Mouse (Mus musculus) olfactory bulb, adult 2 months (tissue): ENCODE results near the gene Cyp4f15.

Experiments used
- CTCF ChIP-seq: fragments of 200-500 bp; IDR thresholded peaks from 2 replicates; pipeline ENCODE4 v1.5.1; 2012; ENCODE audit warnings: low read depth, mild to moderate bottlenecking, low read length, moderate library complexity; ENCODE audit not compliant: insufficient read depth
- POLR2A ChIP-seq: fragments of 200-500 bp; IDR thresholded peaks from 2 replicates; pipeline ENCODE4 v1.6.1; 2012; ENCODE audit warnings: mild to moderate bottlenecking, low read depth, low read length, moderate library complexity; ENCODE audit not compliant: insufficient read depth

GRCm38 (mm10) chr17:32658246-32658645, 27.2 kb upstream of the Cyp4f15 start:
- TF ChIP-seq POLR2A, result no peak
- no peak for TF ChIP-seq CTCF
